Mouse (Mus musculus) megakaryocyte, embryonic 14.5 days (primary cell): ENCODE results near the gene Il27.

Experiments used
- FLI1 ChIP-seq: IDR thresholded peaks from 2 replicates; pipeline ENCODE4 v1.6.1; 2012; ENCODE audit warnings: low read length, inconsistent platforms, mixed read lengths
- GATA1 ChIP-seq: IDR thresholded peaks from 3 replicates; pipeline ENCODE4 v1.6.1; 2012; ENCODE audit warnings: mixed read lengths, low read length, inconsistent platforms, borderline replicate concordance

DNA sequence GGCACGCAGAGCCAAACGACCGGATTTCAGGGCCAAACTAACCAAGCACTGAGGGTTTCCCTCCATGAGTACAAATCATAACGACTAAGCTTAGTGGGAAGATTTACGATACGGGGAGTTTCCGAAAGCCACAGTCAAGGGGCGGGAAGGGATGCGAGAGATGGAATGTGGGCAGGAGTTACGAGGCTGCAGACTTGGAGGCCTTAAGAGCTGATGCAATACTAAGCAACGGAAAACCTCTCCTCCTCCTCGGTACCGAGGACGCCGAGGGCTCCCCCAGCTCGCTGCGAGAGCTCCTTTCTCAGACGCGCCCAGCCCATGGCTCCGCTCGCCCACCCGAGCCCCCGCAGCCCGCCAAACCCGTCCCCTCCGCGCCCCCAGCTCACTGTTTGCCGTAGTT lies 29.0 kb downstream of the Il27 start:
- TF ChIP-seq GATA1 (no peak), FLI1 (no peak)
